Mouse (Mus musculus) G1E (cell line): ENCODE measurements around the gene Sycp2.

Experiments
- CTCF ChIP-seq: IDR thresholded peaks from 2 replicates; pipeline ENCODE4 v1.5.1; 2012; ENCODE audit warnings: low read depth, low read length, inconsistent platforms, mixed read lengths
- GATA1 ChIP-seq: IDR thresholded peaks from 2 replicates; pipeline ENCODE4 v1.6.1; 2012; ENCODE audit warnings: borderline replicate concordance, low read length, inconsistent platforms, mixed read lengths
- TAL1 ChIP-seq: conservative IDR thresholded peaks from 2 replicates; pipeline ENCODE4 v1.6.1; 2012; ENCODE audit warnings: low read depth, low read length, inconsistent platforms, mixed read lengths

GRCm38 (mm10) chr2:178321271-178321670 lies 86.2 kb downstream of the Sycp2 start:
- no peak for TF ChIP-seq CTCF
- TF ChIP-seq GATA1, result no peak
- TF ChIP-seq TAL1, result no peak
